Mouse (Mus musculus) erythroblast, embryonic 14.5 days (primary cell): ENCODE measurements around the gene Slc8a1.

Source experiments
- GATA1 ChIP-seq: IDR thresholded peaks from 2 replicates; pipeline ENCODE4 v1.6.1; 2012; ENCODE audit warnings: low read length, inconsistent platforms, mixed read lengths
- TAL1 ChIP-seq: IDR thresholded peaks from 3 replicates; pipeline ENCODE4 v1.6.1; 2012; ENCODE audit warnings: low read length, inconsistent platforms, mixed read lengths

DNA sequence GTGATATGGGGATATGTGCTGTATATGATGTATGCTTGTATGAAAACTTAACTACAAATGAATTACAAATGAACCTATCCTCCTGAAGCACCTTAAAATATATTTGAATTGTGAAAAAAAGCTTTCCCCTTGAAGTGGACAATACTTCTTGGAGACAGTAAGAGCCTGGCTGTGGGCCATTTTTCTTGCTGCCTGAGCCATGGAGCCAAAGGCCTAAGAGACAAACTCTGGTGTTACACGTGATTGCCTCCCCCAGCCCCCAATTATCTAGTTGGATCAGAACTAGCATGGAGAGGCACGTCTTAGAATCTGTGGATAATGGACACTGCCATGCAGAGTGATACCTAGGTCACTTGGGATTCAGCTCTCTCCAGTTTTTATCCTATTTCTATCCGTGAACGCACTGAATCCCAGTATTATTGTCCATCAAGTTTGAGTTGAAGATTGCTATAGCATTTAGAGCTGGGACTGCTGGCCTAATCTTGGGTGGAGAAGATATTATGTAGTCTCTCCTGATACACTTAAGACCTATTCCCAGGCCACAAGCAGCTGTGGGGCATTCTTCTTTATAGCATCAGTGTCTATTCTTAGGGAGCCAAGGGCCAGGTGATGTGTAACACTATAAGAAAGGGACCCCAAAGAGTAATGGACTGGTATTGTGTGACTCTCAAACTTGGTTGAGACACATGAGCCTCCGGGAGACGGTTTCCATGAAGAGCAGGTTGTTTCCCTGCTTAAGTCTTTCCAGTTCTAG is 321.6 kb downstream of the Slc8a1 start:
- TF ChIP-seq TAL1 (no peak), GATA1 (no peak)
